Mouse (Mus musculus): ENCODE data around the gene Tsga10.

DNA sequence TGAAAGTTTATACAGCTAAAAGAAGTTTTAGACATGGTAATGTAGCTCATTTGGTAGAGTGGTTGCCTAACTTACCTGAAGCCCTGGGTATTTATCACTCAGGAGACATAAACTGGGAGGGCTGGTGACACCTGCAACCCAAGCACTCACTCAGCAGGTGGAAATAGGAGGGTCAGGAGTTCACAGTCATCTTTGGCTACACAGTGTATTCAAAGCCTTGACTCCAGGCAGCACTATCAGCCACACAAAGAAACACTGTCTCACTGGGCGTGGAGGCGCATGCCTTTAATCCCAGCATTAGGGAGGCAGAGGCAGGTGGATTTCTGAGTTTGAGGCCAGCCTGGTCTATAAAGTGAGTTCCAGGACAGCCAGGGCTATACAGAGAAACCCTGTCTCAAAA is 46.5 kb upstream of the Tsga10 start:
- TF ChIP-seq CTCF (conservative IDR thresholded peaks at IDR 0.05; ENCODE audit: low read length), result no peak
- no peak for TF ChIP-seq NANOG (IDR thresholded peaks at IDR 0.05; ENCODE audit: borderline replicate concordance, low read length)
